Mouse (Mus musculus): ENCODE results near the gene Mapk8ip1.
A peak's percentile ranks its signal among the peaks of the same experiment; 100 is the strongest.
"Not testable (repeated sequence)": the region's sequence is repeated elsewhere in the genome, so short reads cannot be mapped to it uniquely, and the experiment has no call there.

Gene Mapk8ip1

GRCm38 (mm10) chr2:92425366-92425765 is 24.3 kb upstream of the Mapk8ip1 start:
- ATAC-seq (ENCODE audit: low TSS enrichment), result no peak

- ATAC-seq (ENCODE audit: low TSS enrichment), result peak; percentile 21
Measured at GRCm38 (mm10) chr2:92424462-92425308, 23.6 kb upstream of the Mapk8ip1 start.

DNA sequence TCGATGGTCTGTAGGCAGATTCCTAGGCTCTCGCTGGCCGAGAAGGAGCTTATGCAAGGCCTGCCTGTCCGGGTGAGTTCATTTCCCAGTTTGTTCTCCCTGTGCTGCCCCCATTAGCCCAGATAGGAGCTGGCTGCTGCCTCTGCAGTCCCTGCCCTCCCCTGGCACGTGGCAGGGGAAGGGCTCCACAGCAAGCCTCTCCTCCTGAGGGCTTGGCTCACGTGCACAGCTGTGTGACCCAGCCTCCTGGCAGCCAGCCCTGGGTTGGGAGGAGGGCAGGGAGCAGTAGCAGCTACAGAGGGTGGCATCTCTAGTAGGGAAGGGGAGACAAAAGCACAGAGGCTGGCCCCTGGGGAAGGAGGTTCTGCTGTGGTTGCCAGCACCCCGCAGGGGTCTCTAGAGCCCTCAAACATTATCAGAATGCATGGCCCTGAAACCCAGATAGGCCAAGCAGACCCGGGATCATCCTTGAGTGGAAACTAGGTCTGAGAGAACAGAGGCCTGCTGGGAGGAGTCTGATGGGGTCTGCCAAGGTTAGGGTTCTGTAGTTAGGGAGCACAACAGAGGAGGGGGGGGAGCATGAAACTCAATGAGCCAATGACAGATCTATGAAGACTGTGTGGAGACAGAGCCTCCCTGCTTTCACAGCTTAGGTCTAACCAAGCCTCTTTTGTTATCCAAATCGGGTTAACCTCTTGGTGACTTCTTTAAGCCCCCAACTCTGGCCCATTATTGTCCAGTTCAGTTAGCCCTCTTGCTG is 22.8 kb upstream of the Mapk8ip1 start:
- ATAC-seq (ENCODE audit: low TSS enrichment), result peak; percentile 21

DNA sequence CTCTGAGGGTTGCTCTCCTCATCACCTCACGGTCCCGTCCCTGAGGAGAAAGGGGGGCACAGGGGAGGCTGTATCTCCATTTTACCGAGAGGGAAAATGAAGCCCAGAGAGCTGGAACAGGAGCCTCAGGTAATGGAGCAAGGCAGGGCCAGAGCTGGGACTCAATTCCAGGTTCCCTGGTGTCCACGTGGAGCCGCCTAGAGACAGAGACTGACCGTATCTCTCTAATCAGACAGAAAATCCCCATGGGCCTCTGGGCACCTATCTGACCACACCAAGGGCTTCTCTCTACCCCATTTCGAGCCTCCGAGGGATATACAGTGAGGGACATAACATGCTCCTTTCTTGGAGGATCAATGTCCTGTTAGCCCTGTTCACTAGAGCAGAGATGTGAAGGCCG is 22.1 kb upstream of the Mapk8ip1 start:
- no peak for ATAC-seq (ENCODE audit: low TSS enrichment)

- ATAC-seq (ENCODE audit: low TSS enrichment), result peak; percentile 29; the same call in 1 of the 2 replicates
Measured at GRCm38 (mm10) chr2:92422388-92423135, 21.5 kb upstream of the Mapk8ip1 start.

DNA sequence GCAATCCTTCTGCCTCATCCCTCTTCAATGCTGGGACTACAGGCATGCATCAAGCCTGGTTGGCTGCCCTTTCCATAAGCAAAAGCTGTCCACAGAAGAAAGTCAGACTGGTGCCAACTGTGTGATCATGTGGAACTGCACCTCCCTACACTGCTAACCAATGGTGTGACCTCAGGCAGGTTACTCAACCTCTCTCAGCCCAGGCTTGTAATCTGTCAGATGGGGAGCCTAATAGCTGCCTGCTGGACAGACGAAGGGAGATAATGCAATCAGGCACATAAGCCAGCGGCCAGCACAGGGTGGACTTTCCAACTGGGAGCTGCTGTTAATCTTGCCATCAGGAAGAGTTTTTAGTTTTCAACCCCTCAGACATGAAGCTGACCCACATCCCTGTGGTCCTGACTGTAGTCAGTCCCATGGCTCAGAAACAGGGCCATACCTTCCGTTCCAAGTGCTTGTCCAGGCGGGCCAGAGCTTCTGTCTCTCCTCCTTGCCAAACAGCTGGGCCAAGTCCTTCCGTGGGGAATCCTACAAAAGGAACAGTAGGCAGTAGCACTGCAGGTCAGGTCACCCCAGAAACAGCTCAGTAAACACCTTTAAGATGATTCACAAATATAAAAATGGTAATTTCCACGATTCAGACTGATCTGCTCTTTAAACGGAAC is 20.8 kb upstream of the Mapk8ip1 start:
- no peak for ATAC-seq (ENCODE audit: low TSS enrichment)

GRCm38 (mm10) chr2:92411705-92412104 is 10.6 kb upstream of the Mapk8ip1 start:
- no peak for ATAC-seq (ENCODE audit: low TSS enrichment)

DNA sequence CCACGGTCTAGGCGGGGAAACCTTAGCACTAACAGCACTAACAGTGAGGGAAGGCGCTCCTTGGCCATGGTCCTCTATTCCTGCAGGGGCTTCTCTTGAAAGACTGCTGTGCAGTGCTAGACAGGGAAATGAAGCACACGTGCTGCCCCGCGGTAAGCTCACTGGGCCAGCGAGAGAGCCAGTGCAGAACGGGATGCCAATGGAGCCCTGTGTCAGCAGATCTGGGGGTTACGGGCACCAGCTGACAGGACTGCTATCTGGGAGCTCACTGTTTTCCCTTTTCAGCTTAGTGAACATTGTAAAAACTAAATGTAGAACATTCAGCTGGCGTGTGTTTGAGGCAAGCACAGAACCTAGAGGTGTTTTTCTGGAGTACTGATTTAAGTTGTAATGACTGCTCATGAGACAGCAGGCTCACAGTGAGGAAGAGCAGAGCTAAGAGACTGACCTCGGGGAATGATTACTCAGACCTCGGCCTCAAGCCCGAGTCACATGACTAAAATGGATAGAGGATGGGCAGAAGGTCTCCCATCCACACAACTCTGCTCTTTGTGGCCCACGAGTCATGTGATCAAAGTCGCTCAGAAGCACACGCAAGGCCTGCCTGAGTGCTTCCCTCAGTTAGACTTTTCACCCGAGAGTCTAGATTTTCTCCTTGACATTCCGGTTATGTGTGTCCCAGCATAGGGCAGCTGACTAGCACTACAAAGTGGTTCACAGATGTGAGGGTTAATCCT is 7.4 kb upstream of the Mapk8ip1 start:
- ATAC-seq (ENCODE audit: low TSS enrichment), result 0 out of 2 replicates have a peak, but pooled peaks have one; percentile 7

- no peak for ATAC-seq (ENCODE audit: low TSS enrichment)
Measured at GRCm38 (mm10) chr2:92405687-92406086, 4.6 kb upstream of the Mapk8ip1 start.

DNA sequence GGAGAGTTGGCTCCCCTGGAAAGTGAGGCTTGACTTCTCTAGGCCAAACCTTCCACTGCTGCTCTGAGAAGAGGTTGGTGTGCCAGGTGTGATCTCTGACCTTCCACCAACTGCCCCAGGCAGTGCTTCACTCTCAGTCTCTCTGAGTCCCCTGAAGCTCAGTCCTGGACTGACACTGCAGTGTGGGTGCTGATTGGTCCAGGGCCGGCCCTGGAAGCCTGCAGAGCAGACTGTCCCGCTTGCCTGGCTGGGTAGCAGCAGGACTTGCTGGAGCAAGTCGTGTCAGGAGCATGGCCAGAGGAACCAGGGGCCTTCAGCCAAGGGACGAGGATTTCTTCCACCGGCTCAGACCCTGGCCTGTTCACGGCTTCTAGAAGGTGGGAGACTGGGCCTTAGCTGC is 3.7 kb upstream of the Mapk8ip1 start:
- ATAC-seq (ENCODE audit: low TSS enrichment), result no peak

GRCm38 (mm10) chr2:92403776-92404319 is 2.8 kb upstream of the Mapk8ip1 start:
- ATAC-seq (ENCODE audit: low TSS enrichment), result no peak

GRCm38 (mm10) chr2:92402591-92403326 is 1.7 kb upstream of the Mapk8ip1 start:
- peak; percentile 62 for ATAC-seq (ENCODE audit: low TSS enrichment)

- ATAC-seq (ENCODE audit: low TSS enrichment), result no peak
Measured at GRCm38 (mm10) chr2:92400682-92401081, 381 bp downstream of the Mapk8ip1 start.

DNA sequence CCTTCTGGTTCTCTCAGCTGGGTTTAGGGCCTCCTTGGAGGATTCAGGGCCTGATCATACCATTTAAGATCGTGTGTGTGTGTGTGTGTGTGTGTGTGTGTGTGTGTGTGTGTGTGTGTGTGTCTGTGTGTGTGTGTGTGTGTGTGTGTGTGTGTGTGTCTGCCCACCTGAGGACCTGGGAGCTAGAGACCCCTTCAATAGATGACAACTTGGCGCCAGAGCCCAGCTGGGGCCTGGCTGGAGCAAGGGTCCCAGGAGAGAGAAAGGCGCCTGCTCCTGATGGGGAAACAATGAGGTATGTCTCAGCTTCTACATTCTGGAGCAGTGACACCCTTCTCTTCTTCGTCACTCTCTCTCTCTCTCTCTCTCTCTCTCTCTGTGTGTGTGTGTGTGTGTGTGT is 1.2 kb downstream of the Mapk8ip1 start:
- not testable (repeated sequence) for ATAC-seq (ENCODE audit: low TSS enrichment)

- ATAC-seq (ENCODE audit: low TSS enrichment), result no peak
Measured at GRCm38 (mm10) chr2:92397436-92397835, 3.6 kb downstream of the Mapk8ip1 start.

GRCm38 (mm10) chr2:92395535-92395934 is 5.5 kb downstream of the Mapk8ip1 start:
- peak; percentile 12; the same call in 1 of the 2 replicates for ATAC-seq (ENCODE audit: low TSS enrichment)

DNA sequence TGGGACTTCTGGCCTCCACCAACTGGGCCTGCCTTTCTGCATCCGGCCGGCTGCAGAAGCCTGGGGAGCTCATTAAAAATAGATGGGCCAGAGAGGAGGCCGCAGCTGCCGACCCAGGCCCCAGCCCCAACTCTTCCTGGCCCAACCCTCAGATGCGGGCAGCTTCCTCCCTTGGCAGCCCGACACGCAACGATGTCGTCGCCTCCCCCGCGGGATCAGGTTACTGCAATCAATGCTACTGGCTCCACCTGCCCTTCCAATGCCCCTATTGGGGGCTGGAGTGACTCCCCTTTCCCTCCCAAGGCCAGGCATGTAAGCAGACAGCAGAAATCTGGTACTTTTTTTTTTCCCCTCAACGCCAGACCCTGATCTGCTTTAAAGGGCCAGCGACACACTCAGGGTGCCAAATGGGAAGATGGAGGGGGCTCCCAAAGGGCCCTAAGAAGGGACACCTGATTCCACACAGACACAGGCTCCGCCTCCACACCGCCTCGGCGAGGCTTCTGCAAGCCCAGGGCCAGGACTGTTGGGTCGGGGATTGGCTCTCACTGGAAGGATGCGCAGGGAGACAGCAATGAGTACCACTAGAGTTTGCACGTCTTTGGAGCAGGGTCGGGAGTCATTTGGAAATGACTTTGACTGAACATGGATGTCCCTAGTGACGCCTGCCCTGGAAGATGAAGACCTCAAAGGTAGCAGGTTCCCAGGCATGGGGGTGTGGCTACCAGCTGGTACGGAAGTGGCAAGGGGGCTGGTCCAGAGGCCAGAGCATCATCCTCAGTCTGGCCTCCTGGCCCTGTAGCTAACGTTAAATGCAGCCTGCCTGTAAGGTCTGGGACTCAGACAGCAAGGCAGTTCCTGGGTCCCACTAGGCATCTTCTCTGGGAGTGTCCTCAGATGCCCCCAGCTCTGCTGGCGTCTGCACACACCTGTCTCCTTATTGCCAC is 8.5 kb downstream of the Mapk8ip1 start:
- ATAC-seq (ENCODE audit: low TSS enrichment), result no peak

GRCm38 (mm10) chr2:92391703-92392317 is 9.3 kb downstream of the Mapk8ip1 start:
- ATAC-seq (ENCODE audit: low TSS enrichment), result no peak

Data from frontal cortex, adult (tissue).